In genomic region chr4:104596936-104597335, GRCm38 (mm10) we compare ENCODE assay signal across 18 mouse cellular contexts.
"Had no signal": no experiment of that assay in that cellular context is flagged by ENCODE, and none has a peak within 500 bp of the region (broad histone marks: within the 10 kb centered on the region; RNA-seq: fewer than 3 reads in every experiment).

No protein-coding gene starts in this region.

- ATAC-seq: inflammation-experienced regulatory T-cells, adult 6 months; intestine, embryonic 16.5 days; liver, postnatal 0 days had no signal

- H3K4me3 ChIP-seq: limb, embryonic 12.5 days; limb, embryonic 15.5 days had no signal

- H3K4me2 ChIP-seq: limb, embryonic 12.5 days; limb, embryonic 15.5 days; liver, embryonic 11.5 days; lung, embryonic 14.5 days; midbrain, embryonic 11.5 days had no signal

- H3K27ac ChIP-seq: limb, embryonic 12.5 days; limb, embryonic 15.5 days; liver, embryonic 14.5 days; stomach, postnatal 0 days had no signal

- H3K9ac ChIP-seq: limb, embryonic 12.5 days; limb, embryonic 15.5 days; liver, embryonic 14.5 days; liver, postnatal 0 days; lung, embryonic 14.5 days had no signal

- H3K36me3 ChIP-seq: limb, embryonic 12.5 days; limb, embryonic 15.5 days had no signal

- H3K27me3 ChIP-seq: limb, embryonic 12.5 days; limb, embryonic 15.5 days had no signal

- H3K9me3 ChIP-seq: limb, embryonic 12.5 days; limb, embryonic 15.5 days had no signal

- DNase-seq: kidney, adult 18-20 months; kidney, adult 9 months; kidney, postnatal 4 days; layer of hippocampus, postnatal 36 days; left cerebral cortex, postnatal 4 days; liver, postnatal 0 days; midbrain, embryonic 14.5 days; right cerebral cortex, postnatal 14 days; thymus, postnatal 25 days had no signal
